Mouse (Mus musculus): ENCODE data around the gene Hivep3.

- no peak for TF ChIP-seq CTCF (IDR thresholded peaks at IDR 0.05; ENCODE audit: borderline replicate concordance, control insufficient read depth, extremely low read depth, insufficient read depth, low read length, poor library complexity)
- no peak for TF ChIP-seq POLR2A (IDR thresholded peaks at IDR 0.05; ENCODE audit: control insufficient read depth, extremely low read depth, insufficient read depth, low read length, poor library complexity)
These were observed 215.5 kb downstream of the Hivep3 start for GRCm38 (mm10) chr4:119948922-119949614.

All from thymus, adult 2 months (tissue).